ENCODE assay signal across 8 mouse cellular contexts in the genomic region with DNA sequence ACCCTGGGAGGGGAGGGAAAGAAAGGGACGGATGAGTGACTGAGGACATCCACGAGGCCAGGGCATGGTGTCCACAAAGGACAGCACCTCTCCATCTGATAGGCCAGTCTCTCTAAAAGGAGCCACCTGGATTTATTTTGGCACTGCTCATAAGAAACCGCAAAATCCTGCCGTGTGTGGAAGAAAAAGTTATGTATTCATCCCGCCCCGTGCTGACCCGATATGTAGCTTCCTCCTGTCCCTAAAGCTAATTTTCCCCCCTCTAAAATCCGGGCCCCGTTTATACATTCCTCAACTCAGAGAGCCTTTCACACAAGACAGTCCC. TPM values are rescaled to one million over a fixed set of nuclear protein-coding genes. Genes with fewer than 3 reads are reported as not detected.
DNase-seq lines count a peak whose midpoint lies in the region; ATAC-seq and TF ChIP-seq lines count a peak whose summit lies in the region.

No protein-coding gene starts in this region.

- no peak for ATAC-seq in embryonic facial prominence, embryonic 12.5 days (ENCODE audit: insufficient number of reproducible peaks, insufficient read depth, low FRiP score, low TSS enrichment)
- ATAC-seq in hindbrain, postnatal 0 days: no peak
- no peak for ATAC-seq in frontal cortex, adult (ENCODE audit: low TSS enrichment)

- no peak for TF ChIP-seq CTCF in layer of hippocampus, adult 2 months (conservative IDR thresholded peaks at IDR 0.05)
- no peak for TF ChIP-seq CTCF in hindbrain, postnatal 0 days (IDR thresholded peaks at IDR 0.05; ENCODE audit: low read depth)

- H3ac ChIP-seq in myocyte (ENCODE audit: control insufficient read depth, insufficient read length): peak overlapping the region; percentile 78

- H3K4me3 ChIP-seq in layer of hippocampus, adult 2 months: peak overlapping the region; percentile 56
- H3K4me3 ChIP-seq in embryonic facial prominence, embryonic 12.5 days: peak overlapping the region; percentile 94
- H3K4me3 ChIP-seq in hindbrain, postnatal 0 days (ENCODE audit: low read length): peak overlapping the region; percentile 79
- H3K4me3 ChIP-seq in myocyte: peak overlapping the region; percentile 100

- peaks cover 29% of the 10 kb centered on the region for H3K79me2 ChIP-seq in myocyte (ENCODE audit: control insufficient read depth, insufficient read depth)

- peak overlapping the region; percentile 78 for H3K27ac ChIP-seq in layer of hippocampus, adult 2 months
- H3K27ac ChIP-seq in embryonic facial prominence, embryonic 12.5 days: peak overlapping the region; percentile 98
- H3K27ac ChIP-seq in hindbrain, postnatal 0 days: peak overlapping the region; percentile 86

- no peaks in the 10 kb centered on the region for H3K9me3 ChIP-seq in embryonic facial prominence, embryonic 12.5 days
- H3K9me3 ChIP-seq in hindbrain, postnatal 0 days (ENCODE audit: low read length): no peaks in the 10 kb centered on the region

- H3K27me3 ChIP-seq in embryonic facial prominence, embryonic 12.5 days: no peaks in the 10 kb centered on the region
- peaks cover 7% of the 10 kb centered on the region; the same call in 1 of the 2 replicates for H3K27me3 ChIP-seq in hindbrain, postnatal 0 days (ENCODE audit: insufficient read depth, low read length)
- no peaks in the 10 kb centered on the region for H3K27me3 ChIP-seq in myocyte (ENCODE audit: control insufficient read depth, insufficient read depth, insufficient read length)

- H3K4me2 ChIP-seq in embryonic facial prominence, embryonic 12.5 days (replicated peaks): peak overlapping the region; percentile 92
- H3K4me2 ChIP-seq in hindbrain, postnatal 0 days (ENCODE audit: low read depth, low read length): peak overlapping the region; percentile 98
- peak overlapping the region; percentile 76 for H3K4me2 ChIP-seq in myocyte (ENCODE audit: low read depth)

- peak overlapping the region; percentile 100 for H3K9ac ChIP-seq in embryonic facial prominence, embryonic 12.5 days
- H3K9ac ChIP-seq in hindbrain, postnatal 0 days (replicated peaks; ENCODE audit: low read length): peak overlapping the region; percentile 87

- H3K4me1 ChIP-seq in embryonic facial prominence, embryonic 12.5 days: no peaks in the 10 kb centered on the region
- no peaks in the 10 kb centered on the region for H3K4me1 ChIP-seq in hindbrain, postnatal 0 days (ENCODE audit: insufficient read depth, low read length)

- no peak for TF ChIP-seq POLR2A in myocyte (IDR thresholded peaks at IDR 0.05; ENCODE audit: insufficient read length, low read depth)

- peaks cover 21% of the 10 kb centered on the region for H3K36me3 ChIP-seq in embryonic facial prominence, embryonic 12.5 days
- no peaks in the 10 kb centered on the region for H3K36me3 ChIP-seq in hindbrain, postnatal 0 days (ENCODE audit: insufficient read depth, low read length)
- peaks cover 16% of the 10 kb centered on the region for H3K36me3 ChIP-seq in myocyte (ENCODE audit: control insufficient read depth, insufficient read depth)

- 2% methylated on average over 9 of the region's 9 CpGs for whole genome bisulfite sequencing in embryonic facial prominence, embryonic 12.5 days
- WGBS in hindbrain, postnatal 0 days: 4% methylated on average over 9 of the region's 9 CpGs

- DNase-seq in layer of hippocampus, adult 2 months (ENCODE audit: low spot score in 2 of 2): no peak
- no peak for DNase-seq in layer of hippocampus, postnatal 36 days
- peak; percentile 43 for DNase-seq in hindbrain, postnatal 0 days (ENCODE audit: low spot score)
- no peak for DNase-seq in spleen, postnatal 36 days (ENCODE audit: low spot score in 2 of 2)
- no peak for DNase-seq in lung, adult 18-20 months

TF ChIP-seq in myocyte, 11 proteins besides CTCF, POLR2A, EP300 and RAD21:
- TF ChIP-seq TCF12 (IDR thresholded peaks at IDR 0.05; ENCODE audit: insufficient read depth, poor library complexity, severe bottlenecking): no peak
- TF ChIP-seq USF1 (IDR thresholded peaks at IDR 0.05; ENCODE audit: low read depth): no peak
- no peak for TF ChIP-seq MYOG (IDR thresholded peaks at IDR 0.05; ENCODE audit: control insufficient read depth in 1 of 3, insufficient read depth in 1 of 3, insufficient read length in 2 of 3, low read depth in 2 of 3)
- TF ChIP-seq MYOD1 (IDR thresholded peaks at IDR 0.05; ENCODE audit: control insufficient read depth in 1 of 3, insufficient read length in 2 of 3, low read depth in 2 of 3): no peak
- TF ChIP-seq MAX (IDR thresholded peaks at IDR 0.05; ENCODE audit: low read depth): no peak
- no peak for TF ChIP-seq REST (IDR thresholded peaks at IDR 0.05; ENCODE audit: insufficient read depth, insufficient read length)
- TF ChIP-seq SRF (IDR thresholded peaks at IDR 0.05; ENCODE audit: control insufficient read depth, insufficient read length, low read depth): no peak
- TF ChIP-seq POLR2AphosphoS2 (IDR thresholded peaks at IDR 0.05; ENCODE audit: insufficient read length, low read depth): no peak

RNA-seq across cellular contexts. Expression of a gene that starts 2.3 kb away (rescaled TPM):
- 10 to 100 TPM; 35.2 to 39.4 TPM for total RNA-seq in layer of hippocampus, adult 2 months (2021)
- 10 to 100 TPM; 32.1 to 39.1 TPM for total RNA-seq in layer of hippocampus, postnatal 36 days (2021)
- polyA plus RNA-seq in embryonic facial prominence, embryonic 12.5 days (2016; fragmentation: Nextera tagmentation; extraction: Ambion mirVana): 115 and 124 TPM in 2 replicates
- total RNA-seq in hindbrain, postnatal 0 days (2014; rRNA removed): 61.8 and 69.5 TPM in 2 replicates
- polyA plus RNA-seq in hindbrain, postnatal 0 days (2015; fragmentation: Nextera tagmentation; extraction: Ambion mirVana): 64.6 and 65.9 TPM in 2 replicates
- 35.7 TPM for polyA plus RNA-seq in myocyte (2012; fragmentation: generic; extraction: Trizol)
